8 mouse cellular contexts compared by ENCODE assay signal in the genomic region with DNA sequence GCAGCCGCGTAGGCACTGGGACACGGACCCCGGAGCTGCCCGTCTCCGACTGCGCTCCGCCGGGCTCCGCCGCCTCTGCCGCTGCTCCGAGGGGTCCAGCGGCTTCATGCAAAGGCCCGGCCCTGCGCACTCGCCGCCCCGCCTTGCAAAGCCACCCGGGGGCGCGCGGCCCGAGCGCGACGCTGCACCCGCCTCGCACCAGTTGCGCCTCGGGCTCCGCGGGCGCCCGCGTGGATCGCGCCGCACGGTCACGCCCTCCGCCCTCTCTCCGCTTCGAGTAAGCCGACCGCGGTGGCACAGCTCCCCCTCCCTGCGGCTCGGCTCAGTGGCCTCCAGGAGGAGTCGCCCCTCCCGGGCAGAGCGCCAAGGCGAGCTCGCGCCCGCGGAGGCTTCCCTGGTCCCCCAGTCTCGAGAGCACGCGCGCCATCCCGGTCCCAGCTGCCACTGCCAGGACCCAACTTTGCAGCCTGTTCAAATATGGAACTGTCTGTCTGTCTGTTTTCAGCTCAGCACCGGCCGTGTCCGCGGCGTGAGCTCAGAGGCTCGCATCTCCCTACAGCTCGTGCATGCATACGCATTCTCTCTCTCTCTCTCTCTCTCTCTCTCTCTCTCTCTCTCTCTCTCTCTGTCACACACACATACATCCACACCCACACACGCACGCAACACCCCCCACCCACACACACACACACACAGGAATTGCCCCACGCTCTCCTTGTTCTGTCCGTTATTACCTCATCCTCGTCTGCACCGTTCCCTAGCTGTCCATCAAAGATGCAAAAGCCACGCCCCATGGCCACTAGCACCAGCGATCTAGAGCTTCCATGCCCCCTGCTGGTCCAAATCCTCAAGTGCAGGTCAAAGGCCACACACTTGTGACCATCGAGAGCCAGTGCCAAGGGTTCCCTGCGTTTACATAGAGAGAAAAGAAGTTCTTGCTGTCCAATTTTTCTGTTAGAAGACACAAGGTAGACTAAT. TPM values are rescaled to one million over a fixed set of nuclear protein-coding genes. Genes with fewer than 3 reads are reported as not detected.
DNase-seq lines count a peak whose midpoint lies in the region; ATAC-seq lines count a peak whose summit lies in the region.

Gene Dtx4, minus strand, starts transcription at position 85 of the 978 bp plus-strand sequence.

- no peaks in the 10 kb centered on the region for H3K9me3 ChIP-seq in megakaryocyte, embryonic 14.5 days

- peaks cover 29% of the 10 kb centered on the region for H3K4me1 ChIP-seq in megakaryocyte, embryonic 14.5 days

- DNase-seq in ZHBTc4 (ENCODE audit: low read depth, low spot score), result peak; percentile 96
- DNase-seq in gastrocnemius, adult 8-10 months (ENCODE audit: low spot score in 2 of 2), result peak; percentile 91 to 92
- DNase-seq in hindlimb bud, embryonic 11.5 days (ENCODE audit: extremely low spot score, low read depth, low spot score), result peak; percentile 83
- DNase-seq in left cerebral cortex, adult 8-10 months (ENCODE audit: low spot score in 2 of 2), result peak; percentile 92 to 94
- DNase-seq in right cerebral cortex, postnatal 10 days (ENCODE audit: low spot score in 2 of 2), result peak; percentile 95
- DNase-seq in urinary bladder, postnatal 25 days (ENCODE audit: low spot score), result peak; percentile 93

- H3K27me3 ChIP-seq in megakaryocyte, embryonic 14.5 days (replicated peaks), result peaks cover 35% of the 10 kb centered on the region

- no peaks in the 10 kb centered on the region for H3K36me3 ChIP-seq in megakaryocyte, embryonic 14.5 days (replicated peaks; ENCODE audit: low read length)

- H3K4me3 ChIP-seq in megakaryocyte, embryonic 14.5 days (replicated peaks), result peak within 1 kb of the TSS; percentile 98

- ATAC-seq in common myeloid progenitor, adult 5-6 weeks (replicated peaks; ENCODE audit: low read depth, poor library complexity, severe bottlenecking), result peak; percentile 95

RNA-seq across cellular contexts. Expression of gene Dtx4, which starts in this region (rescaled TPM):
- total RNA-seq in common myeloid progenitor, adult 5-6 weeks (2017), result 11.4 and 14.4 TPM in 2 replicates
- 1 to 10 TPM; 2.1 to 2.6 (median 2.4) TPM for total RNA-seq in gastrocnemius, adult 8-10 months (2022)
- 10 to 100 TPM; 33.0 to 35.3 (median 34.1) TPM for total RNA-seq in left cerebral cortex, adult 8-10 months (2022)
- 1.9 and 2.5 TPM in 2 replicates for polyA plus RNA-seq in megakaryocyte, embryonic 14.5 days (2012; ENCODE audit: insufficient read depth, low replicate concordance)

Comparison
In these comparisons a context has a peak if more than half of its experiments do, and no peak if none do; other contexts are left out.
1. Peak in every context shown above with its lines: DNase-seq, ATAC-seq and H3K4me3 ChIP-seq.